Mouse (Mus musculus) layer of hippocampus, adult 11-12 months (tissue): Measurements from ENCODE around the gene Olfr281.
A peak's percentile ranks its signal among the peaks of the same experiment; 100 is the strongest.
"Not testable (repeated sequence)": the region's sequence is repeated elsewhere in the genome, so short reads cannot be mapped to it uniquely, and the experiment has no call there.

ENCODE experiments used
- DNase-seq: peaks from one replicate; pipeline ENCODE4 v3.0.0; 2022; ENCODE audit warnings: low spot score

The Olfr281 gene

DNA sequence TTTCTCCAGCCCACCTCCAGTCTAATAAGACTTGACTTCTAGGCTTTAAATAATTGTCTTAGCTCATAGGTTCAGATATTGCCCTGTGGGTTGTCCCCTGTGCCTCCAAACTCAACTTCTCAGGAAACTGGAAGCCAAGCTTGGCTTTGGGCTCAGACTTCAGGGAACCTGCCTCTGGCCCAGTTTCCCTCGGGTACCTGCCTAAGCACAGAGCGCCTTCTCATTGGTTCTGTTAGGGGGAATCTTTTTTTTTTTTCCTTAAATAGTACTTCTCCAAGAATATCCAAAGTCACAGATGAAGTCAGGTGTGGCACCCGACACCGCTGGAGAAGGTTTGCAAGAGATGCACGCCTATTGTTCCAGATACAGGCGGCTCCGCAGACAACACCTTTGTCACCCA lies at the start of gene Olfr281:
TSS of gene Olfr281 (plus strand) at position 301 of the 400 bp plus-strand sequence.
- no peak for DNase-seq

DNA sequence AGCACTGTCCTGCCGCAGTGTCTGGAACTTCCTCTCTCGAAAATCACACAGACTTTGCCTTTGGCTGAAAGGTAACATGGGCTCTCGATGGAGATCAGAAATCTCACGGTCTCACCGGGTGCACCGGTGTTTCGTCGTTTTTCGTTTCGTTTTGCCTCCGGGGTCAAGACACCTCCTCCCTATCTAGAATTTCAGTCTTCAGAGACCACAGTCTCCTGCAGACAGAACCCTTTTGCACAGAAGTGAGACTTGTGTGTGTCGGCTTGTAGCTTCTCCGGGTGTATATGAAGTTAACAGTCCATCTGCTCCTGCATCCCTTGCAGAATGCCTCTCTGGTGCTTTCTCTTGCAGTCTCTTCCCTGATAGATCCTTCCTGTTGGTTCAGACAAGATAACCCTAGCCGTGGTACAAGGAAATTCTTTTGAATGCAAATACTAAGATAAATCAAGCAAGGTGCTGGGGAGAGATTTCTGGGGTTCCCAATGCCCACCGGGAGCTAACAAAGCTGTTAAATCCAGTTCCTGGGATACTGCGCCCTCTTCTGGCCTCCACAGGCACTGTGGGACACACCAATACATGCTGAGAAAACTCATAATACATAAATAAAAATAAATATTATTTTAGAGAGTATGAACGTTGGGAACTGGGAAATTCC lies 43.9 kb upstream of the Olfr281 start:
- peak; percentile 17 for DNase-seq

DNA sequence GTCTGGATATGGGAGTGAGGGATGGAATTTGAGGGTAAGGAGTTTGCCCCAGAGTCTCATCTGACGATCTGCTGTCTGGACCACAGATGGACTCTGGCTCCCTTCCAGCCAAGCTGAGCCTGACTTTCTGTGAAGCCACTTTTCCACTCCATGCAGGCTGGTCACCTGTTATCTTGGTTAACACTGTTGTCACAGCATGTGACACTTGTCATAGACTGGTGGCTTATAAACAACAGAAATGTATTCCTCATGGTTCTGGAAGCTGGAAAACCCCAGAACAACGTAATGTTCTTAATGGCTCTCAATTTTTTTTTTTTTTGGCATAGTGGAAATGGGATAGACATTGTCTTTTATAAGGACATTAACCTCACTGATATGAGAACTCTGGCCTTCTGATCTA lies 42.8 kb upstream of the Olfr281 start:
- no peak for DNase-seq

DNA sequence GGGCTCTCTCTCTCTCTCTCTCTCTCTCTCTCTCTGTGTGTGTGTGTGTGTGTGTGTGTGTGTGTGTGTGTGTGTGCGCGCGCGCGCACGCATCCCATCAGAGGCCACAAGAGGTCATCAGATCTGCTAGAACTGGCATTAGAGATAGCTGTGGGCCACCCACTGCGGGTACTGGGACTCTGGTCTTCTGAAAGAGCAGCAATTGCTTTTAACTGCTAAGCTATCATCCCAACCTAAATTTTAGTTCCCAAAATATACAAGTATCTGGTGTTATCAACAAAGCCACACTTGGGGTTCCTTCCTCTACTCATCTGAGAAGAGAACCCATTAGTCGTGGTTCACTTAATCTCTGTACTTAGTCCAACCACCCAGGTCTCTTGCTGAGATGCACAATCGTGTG lies 42.1 kb upstream of the Olfr281 start:
- DNase-seq: no peak

DNA sequence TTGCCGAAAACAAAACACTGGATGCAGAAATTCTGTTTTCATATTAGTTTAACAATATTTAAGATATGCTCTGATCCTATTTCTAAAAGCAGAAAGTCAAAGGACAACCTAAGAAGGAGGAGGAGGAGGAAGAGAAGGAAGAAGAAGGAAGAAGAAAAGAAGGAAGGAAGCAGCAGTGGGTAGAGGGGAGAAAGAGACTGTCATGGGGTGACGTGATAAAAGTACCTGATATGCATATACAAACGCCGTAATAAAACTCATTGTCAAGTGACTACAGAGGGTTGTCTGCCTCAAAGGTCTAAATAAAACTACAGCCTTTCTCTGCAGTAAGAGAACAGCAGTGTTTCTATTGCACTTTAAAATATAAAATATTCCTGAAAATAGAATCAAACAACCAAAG lies 36.4 kb upstream of the Olfr281 start:
- DNase-seq: no peak

DNA sequence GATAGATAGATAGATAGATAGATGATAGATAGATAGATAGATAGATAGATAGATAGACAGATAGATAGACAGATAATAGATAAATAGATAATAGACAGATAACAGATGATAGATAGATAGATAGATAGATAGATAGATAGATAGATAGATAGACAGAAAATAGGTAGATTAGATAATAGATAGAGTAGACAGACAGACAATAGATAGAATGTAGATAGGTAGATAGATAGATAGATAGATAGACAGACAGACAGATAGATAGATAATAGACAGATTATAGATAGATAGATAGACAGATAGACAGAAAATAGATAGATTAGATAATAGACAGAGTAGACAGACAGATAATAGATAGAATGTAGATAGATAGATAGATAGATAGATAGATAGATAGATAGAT lies 35.6 kb upstream of the Olfr281 start:
- DNase-seq: not testable (repeated sequence)

DNA sequence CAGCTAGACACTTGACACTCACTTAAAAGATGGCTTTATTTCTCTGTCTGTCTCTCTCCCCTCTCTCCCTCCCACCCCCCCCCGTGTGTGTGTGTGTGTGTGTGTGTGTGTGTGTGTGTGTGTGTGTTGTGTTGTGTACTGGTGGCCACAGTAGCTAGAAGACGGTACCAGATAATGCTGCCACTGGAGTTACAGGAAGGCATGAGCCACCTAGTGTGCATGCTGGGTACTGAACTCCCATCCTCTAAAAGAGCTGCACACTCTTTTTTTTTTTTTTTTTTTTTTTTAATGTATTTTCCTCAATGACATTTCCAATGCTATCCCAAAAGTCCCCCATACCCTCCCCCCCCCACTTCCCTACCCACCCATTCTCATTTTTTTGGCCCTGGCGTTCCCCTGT lies 35.1 kb upstream of the Olfr281 start:
- DNase-seq: not testable (repeated sequence)

DNA sequence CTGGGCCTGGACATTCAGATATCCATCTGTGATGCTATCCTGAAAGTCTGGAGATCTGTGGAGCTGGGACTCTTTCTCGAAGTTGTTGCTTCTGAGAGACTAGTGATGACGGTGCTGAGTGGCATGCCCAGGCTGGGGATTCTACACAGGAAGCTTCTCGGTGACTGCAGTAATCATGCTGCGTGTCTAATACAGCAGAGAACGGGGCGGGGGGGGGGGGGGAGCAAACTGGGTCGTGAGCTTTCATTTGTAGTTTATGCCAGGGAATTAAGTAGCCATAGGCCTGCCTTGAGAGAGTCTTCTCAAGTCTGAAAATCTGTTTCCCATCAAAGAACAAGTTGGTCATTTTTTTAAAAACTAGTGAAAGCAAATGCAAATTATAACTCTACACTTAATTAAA lies 34.3 kb upstream of the Olfr281 start:
- no peak for DNase-seq

DNA sequence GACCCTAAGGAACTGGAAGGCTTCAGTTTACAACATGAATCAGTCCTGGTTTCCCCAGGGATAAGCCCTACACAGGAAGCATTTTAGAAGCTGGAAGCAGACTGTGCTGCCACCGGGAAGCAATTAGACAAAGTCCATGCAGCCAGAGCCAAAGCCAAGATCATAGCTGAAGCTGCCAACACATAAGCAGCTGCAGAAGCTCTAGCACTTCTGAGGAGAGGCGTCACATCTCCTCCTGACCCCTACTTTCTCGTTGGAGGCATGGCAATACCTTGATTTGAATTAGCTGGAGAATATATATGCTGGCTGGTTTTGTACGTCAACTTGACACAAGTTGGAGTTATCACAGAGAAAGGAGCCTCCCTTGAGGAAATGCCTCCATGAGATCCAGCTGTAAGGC lies 31.5 kb upstream of the Olfr281 start:
- no peak for DNase-seq

DNA sequence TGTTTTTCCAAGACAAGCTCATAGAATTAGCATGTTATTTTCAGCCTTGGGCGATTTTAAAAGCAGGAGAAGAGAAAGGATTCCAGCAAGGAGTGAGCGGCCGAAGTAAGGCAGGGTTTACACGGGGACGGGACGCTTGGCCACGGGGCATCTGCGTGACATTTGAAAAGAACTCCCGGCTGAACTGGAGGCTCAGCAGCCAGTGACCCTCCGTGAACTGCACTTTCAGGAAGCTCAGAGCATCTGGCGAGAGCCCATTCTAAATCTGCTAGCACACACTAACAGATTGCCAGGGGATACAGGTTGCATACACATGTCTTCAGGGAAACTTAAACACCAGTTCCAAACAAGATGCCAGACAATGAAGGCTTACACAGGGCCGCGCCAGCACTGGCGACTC lies 28.1 kb upstream of the Olfr281 start:
- no peak for DNase-seq

DNA sequence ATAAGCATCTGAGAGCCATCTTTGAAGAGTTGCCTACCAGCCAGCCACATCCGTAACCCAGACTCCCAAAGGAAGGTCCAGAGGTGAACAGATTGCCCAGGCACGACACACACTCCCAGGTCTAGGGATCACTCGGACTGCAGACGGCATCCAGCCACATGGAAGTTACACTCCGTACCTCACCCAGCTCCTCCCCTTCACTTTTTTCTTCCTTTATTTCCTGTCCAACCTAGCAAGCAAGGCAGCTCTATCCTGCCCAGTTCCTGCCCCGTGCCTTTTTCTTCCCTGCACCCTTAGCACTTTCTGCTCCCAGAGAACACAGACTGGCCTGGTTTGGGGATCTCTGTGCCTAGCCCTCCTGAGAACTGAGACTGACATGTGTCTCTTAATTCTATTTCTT lies 27.6 kb upstream of the Olfr281 start:
- no peak for DNase-seq

DNA sequence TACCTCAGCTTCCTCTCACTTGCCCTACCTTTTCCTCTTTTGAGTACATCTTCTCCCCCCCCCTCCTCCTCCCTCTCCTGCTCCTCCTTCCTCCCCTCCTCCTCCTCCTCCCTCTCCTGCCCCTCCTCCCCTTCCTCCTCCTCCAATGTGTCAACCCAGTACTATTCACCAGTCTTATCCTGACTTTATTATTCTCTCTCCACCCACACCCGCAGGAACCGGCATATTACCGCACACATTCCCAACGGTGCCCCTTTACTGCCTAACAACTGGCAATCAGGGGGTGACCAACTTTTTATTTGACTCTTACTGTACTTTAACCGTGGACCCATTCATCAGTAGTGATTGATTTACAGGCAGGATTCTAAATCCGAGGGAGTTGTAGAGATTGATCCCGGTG lies 27.2 kb upstream of the Olfr281 start:
- DNase-seq: no peak

DNA sequence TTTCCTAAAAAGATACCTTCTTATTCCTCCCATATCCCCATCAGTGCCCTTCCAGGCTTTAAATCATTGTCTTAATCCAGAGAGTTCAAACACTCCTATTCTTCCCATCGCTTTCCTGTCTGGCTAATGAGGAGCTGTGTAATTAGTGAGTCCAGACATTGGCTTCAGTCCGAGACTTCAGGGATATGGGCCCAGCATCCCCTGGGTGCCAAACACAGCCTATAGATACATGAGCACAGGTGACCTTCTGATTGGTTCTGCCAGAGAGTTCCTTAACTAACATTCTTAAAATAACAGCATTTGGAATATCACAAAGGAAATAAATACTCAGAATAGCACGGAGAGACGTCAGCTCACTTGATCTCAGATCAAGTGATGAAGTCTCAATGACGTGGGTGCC lies 21.5 kb upstream of the Olfr281 start, which contains the start of gene Olfr282:
TSS of gene Olfr282 (plus strand) at position 301 of the 400 bp plus-strand sequence.
- not testable (repeated sequence) for DNase-seq

DNA sequence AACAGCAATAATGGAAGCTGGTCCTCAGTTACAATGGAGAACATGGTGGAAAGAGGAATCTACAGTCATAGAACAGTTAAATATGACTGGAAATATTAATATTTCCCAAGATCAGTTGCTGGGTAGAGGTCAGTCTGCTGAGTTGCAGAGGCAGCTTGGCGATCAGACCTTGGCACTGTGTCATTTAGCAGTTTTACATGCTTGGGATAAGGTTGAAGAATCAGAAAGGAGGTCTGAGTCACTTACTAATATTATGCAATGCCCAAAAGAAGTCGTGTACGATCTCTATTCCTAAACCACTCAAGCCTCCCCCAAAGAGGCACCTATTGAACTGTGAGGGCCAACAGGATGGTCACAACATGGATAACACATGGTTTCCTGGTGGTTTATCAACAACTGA lies 7.8 kb upstream of the Olfr281 start:
- DNase-seq: no peak

DNA sequence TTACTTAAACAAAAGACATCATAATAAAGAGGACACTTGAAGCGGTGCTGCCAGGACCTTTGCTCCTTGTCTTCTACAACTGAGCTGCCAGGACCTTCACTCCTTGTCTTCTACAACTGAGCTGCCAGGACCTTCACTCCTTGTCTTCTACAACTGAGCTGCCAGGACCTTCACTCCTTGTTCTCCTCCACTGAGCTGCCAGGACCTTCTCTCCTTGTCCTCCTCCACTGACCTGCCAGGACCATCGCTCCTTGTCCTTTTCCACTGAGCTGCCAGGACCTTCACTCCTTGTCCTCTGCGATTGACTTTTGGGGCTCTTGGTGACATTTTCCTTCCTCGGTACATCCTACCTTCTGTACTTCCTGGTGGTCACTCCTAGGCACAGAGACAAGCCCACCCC lies 3.9 kb upstream of the Olfr281 start:
- DNase-seq: peak; percentile 3

DNA sequence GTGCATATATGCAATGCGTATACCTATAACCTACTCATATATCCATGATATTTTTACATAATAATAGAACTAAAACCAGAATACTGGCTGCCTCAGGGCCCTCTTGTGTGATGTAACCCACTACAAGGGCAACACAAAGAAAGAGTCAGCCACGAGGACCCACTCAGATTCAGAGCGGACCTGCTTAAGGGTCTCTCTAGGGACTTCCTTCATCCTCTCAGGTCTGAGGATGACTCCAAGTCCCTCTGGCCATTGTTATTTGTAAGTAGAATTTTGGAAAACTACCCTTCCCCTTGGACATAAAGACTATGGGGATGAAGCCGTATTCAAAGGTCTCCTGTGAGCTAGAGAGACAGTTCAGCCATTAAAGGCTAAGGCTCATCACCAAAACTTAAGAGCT lies 17.2 kb downstream of the Olfr281 start, which contains the start of gene OR5BS1P:
TSS of gene OR5BS1P (plus strand) at position 301 of the 400 bp plus-strand sequence.
- DNase-seq: no peak

DNA sequence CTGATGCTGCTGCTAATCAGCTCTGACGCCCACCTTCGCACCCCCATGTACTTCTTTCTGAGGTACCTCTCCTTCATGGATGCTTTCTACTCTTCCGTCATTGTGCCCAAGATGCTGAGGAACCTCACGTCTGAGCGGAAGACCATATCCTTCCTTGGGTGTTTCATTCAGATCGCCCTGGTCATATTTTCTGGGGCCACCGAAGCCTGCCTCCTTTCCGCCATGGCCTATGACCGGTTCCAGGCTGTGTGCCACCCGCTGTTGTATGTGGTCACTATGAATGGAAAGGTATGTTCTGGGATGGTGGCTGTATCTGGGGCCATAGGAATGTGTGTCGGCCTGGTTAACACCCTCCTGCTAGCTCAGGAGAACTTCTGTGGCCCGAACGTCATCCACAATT lies 19.2 kb downstream of the Olfr281 start:
- no peak for DNase-seq

DNA sequence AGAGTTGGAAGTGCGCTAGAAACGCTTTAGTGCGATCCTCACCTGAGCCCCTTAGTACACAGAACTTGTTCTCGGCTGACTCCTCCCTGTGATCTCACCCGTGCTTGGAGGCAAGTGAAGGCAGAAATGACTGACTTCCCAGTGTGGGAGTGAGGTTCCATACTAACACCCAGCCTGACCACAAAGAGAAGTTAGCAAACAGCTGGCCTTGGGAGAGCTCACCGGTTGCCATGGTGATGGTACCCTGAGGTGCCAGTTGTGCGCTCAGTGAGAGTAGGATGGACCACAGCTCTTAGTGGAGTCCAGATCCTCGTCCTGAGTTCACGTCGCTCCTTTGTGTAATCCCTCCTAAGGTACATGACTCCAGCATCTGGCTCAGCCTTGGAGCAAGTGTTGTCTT lies 22.6 kb downstream of the Olfr281 start:
- DNase-seq: no peak

DNA sequence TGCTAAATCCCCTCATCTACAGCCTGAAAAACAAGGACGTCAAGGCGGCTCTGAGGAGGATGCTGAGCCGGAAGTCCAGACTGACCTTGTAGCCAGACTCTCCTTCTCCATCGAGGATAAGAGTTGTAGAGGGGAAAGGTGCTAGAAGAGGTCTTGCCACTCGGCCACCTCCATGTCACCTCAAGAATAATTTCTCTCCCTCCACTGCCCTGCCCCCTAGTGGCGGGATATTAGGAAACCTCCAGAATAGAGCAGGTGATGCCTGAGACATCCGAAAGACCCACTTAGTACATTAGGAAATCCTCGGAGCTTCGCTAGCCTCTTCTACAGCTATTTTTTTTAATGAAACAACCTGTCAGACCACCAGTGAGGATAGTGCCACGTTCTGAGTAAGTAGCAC lies 23.0 kb downstream of the Olfr281 start:
- peak; percentile 18 for DNase-seq

DNA sequence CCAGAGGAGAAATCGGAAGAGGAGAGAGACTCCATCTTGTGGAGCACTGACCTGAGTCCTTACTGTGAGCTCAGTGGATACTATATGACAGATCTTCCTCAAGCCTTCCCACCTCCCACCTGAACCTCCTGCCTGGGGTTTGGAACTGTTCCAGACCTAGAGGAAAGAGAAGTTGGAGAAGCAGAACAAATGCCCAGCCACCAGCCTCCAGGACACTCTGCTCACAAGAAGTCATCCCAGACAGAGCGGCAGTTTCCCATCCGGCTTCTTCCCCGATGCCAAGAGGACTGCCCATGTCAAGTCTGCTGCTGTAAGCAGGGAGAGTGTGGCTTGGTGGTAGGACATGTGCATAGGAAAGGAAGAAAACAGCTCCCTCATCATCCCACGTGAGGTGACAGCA lies 23.9 kb downstream of the Olfr281 start:
- DNase-seq: no peak

DNA sequence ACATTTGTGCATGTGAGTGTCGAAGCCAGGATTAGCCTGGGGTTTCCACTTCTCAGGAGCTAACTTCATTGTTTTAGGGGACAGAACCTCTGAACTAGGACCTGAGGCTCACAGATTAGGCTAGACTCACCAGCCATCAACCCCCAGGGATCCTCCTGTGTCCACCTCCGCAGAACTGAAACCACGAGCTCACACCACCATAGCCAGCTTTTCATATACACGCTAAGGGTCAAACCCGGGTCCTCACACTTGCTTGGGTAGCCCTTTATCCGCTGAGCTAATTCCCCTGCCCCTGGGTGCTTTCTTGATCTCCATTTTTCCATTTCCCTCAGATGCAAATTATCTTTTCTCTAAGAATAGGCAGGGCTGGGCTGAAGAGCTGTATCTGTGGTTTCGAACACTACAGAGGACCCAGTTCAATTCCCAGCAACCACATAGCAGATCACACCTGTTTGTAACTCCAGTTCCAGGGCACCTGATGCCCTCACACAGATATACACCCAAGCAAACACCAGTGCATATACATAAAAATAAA lies 27.2 kb downstream of the Olfr281 start:
- no peak for DNase-seq

DNA sequence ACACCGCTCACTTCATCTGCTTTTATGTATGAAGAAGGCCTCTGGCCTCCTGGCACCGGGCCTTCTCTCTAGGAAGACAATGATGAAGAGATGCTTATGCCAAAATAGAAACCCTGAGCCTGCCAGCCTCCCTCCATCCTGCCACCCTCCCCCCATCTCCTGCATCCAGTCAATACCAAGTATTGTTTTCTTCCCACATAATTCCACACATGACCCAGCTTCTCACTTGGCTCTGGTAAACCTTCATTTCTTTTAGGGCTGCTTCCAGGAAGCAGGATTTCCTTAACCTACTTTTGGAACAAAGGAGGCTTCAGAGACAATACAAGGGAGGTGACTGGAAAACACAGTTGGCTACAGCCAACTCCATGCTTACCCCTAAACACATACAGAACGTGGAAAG lies 30.3 kb downstream of the Olfr281 start, which contains the start of gene Lalba:
TSS of gene Lalba (minus strand) at position 21 of the 400 bp plus-strand sequence.
- no peak for DNase-seq

DNA sequence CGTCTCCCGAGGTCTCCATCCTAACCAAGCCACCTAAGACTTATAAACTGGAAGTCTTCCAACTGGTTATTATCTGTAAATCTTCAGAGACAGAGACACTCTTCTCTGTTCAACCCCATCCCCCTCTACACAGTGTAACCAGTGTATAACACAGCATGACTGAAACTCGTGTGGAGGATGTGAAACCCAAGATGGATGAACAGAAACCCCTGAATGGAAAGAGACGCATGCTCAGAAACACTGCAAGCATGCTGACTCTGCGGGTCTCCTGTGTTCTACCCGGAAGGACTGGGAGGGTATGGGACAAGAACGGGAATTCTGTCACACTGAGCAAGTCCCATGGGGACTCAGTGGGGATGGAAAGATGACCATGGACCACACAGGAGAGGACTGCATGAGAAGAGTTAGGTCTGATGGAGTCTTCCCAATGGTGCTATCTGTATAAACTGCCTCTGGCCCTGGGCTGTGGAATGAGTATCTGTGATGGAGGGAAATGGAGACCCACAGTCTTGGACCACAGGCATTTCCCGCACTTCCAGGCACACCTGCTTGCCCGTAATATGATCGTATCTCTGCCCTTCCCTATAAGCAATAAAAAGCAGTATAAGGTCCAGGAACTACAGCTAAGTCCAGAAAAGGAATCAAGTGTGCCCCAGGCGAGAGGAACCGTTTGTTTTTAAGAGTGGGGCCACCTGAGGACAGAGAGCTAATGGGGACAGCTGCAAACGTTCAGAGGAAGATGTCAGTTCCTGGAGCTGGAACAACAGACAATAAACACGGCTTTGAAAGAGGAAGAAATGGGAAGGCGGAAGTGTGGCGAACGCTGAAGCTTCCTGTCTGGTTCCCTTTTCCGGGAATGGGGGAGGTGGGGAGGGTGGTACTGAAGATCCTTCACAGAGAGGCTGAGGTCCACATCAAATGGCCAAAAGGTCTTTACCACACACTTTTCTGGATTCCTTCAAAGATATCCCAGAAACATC lies 31.8 kb downstream of the Olfr281 start:
- DNase-seq: peak; percentile 28
